Mouse (Mus musculus) olfactory bulb, adult 2 months (tissue): Measurements from ENCODE around the gene Olfr818. TPM values are rescaled to one million over a fixed set of nuclear protein-coding genes. Genes with fewer than 3 reads are reported as not detected.
"Not testable (repeated sequence)": the region's sequence is repeated elsewhere in the genome, so short reads cannot be mapped to it uniquely, and the experiment has no call there.

Experiments
- H3K27ac ChIP-seq: fragments of 200-500 bp; 2 replicates; pipeline ENCODE4 v1.5.1; 2012; ENCODE audit warnings: low read depth, low read length; ENCODE audit not compliant: insufficient read depth
- H3K4me1 ChIP-seq: fragments of 200-500 bp; 2 replicates; pipeline ENCODE4 v1.6.1; 2012; ENCODE audit warnings: low read length; ENCODE audit not compliant: control insufficient read depth, insufficient read depth
- H3K4me3 ChIP-seq: fragments of 200-500 bp; 2 replicates; pipeline ENCODE4 v1.5.1; 2012; ENCODE audit warnings: mild to moderate bottlenecking, low read depth, low read length, moderate library complexity; ENCODE audit not compliant: insufficient read depth
- CTCF ChIP-seq: fragments of 200-500 bp; IDR thresholded peaks from 2 replicates; pipeline ENCODE4 v1.5.1; 2012; ENCODE audit warnings: low read depth, mild to moderate bottlenecking, low read length, moderate library complexity; ENCODE audit not compliant: insufficient read depth
- POLR2A ChIP-seq: fragments of 200-500 bp; IDR thresholded peaks from 2 replicates; pipeline ENCODE4 v1.6.1; 2012; ENCODE audit warnings: mild to moderate bottlenecking, low read depth, low read length, moderate library complexity; ENCODE audit not compliant: insufficient read depth
- WGBS: fragments of 180-500 bp; shearing (Covaris S2); methylation state at CpG from one replicate; pipeline ENCODE4 v1.1.7; 2018; 5-methylcytosine and 5-hydroxymethylcytosine counted together
- polyA plus RNA-seq: library from polyadenylated mRNA; stranded (reverse); fragments of >200 nt; gene quantifications from 2 replicates; pipeline ENCODE4 v1.2.4, GENCODE M21; 2012; ENCODE audit warnings: low replicate concordance; ENCODE audit not compliant: missing spikeins, insufficient read depth, insufficient read length

Olfr818 gene
- not detected in 2 replicates for polyA plus RNA-seq

DNA sequence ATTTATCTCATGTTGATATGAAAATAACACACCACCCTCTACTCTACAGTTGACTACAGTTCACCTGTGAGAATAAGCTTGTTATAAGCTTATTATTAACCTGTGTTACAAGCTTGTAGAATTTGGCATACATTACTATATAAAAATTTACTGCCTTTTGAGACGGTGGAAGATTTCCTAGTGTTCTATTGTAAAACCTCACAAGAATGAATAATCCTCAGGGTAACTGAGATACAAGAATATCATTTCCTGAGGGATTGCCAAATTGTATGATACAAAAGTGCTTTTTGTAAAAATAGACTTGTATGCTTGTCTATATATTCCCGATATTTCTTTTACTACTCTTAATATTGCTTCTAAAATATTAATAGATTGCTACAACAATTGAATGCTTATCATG is at the start of gene Olfr818:
Gene Olfr818, minus strand, starts transcription at position 101 of the 400 bp plus-strand sequence.
- WGBS, result 90% methylated on average over 2 of the region's 2 CpGs
- H3K4me3 ChIP-seq, result no peak within 1 kb of the TSS
- H3K27ac ChIP-seq, result no peak within 1 kb of the TSS
- H3K4me1 ChIP-seq, result no peaks in the 10 kb centered on the region
- no peak for TF ChIP-seq POLR2A
- no peak for TF ChIP-seq CTCF

DNA sequence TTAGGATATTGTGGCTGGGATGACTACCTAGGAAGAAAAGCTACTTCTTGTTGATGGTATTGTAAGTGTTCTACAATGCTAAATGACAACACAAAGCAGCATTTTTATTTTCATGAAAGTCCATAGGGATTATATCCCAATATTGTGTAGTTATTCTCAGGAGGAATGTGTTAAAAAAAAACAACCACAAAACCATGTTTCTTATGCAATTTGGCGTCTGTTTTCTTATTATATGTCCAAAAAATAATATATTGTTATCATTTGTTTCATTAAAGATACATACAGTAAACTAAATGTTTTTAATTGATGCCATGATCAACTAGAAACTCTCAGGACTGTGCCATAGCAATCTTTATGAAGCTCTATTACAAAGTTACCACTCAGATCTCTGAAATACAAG is 36.1 kb upstream of the Olfr818 start, which contains the start of gene Gm10310:
Gene Gm10310, minus strand, starts transcription at position 101 of the 400 bp plus-strand sequence.
- H3K4me3 ChIP-seq, H3K27ac ChIP-seq, H3K4me1 ChIP-seq: not testable (repeated sequence)
- no CpG with 5 or more reads among the region's 1 CpGs for WGBS

DNA sequence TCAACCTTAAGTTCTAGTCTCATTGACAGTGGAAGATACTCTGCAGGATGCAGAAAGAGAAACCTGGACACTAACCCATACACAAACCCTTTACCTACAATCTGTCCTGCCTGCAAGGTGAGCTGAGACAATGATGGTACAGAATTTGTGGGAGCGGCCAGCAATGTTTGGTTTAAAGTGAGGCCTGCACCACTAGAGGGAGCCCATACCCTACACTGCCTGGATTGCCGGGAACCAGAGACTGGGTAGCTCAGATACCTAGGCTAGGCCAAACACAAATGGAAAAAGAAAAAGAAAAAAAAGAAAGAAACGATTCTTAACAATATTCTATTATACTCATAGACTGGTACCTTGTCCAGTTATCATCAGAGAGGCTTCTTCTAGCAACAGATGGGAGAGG is 33.0 kb upstream of the Olfr818 start:
- H3K4me3 ChIP-seq, H3K4me1 ChIP-seq, H3K27ac ChIP-seq: not testable (repeated sequence)
- no CpG with 5 or more reads among the region's 3 CpGs for WGBS

DNA sequence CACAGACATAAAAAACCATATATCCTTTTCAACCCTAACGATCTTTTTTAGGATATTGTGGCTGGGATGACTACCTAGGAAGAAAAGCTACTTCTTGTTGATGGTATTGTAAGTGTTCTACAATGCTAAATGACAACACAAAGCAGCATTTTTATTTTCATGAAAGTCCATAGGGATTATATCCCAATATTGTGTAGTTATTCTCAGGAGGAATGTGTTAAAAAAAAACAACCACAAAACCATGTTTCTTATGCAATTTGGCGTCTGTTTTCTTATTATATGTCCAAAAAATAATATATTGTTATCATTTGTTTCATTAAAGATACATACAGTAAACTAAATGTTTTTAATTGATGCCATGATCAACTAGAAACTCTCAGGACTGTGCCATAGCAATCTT is 27.1 kb upstream of the Olfr818 start, which contains the start of gene Olfr247:
Gene Olfr247, minus strand, starts transcription at position 101 of the 400 bp plus-strand sequence.
- no CpG with 5 or more reads among the region's 2 CpGs for WGBS
- H3K4me3 ChIP-seq, result not testable (repeated sequence)

DNA sequence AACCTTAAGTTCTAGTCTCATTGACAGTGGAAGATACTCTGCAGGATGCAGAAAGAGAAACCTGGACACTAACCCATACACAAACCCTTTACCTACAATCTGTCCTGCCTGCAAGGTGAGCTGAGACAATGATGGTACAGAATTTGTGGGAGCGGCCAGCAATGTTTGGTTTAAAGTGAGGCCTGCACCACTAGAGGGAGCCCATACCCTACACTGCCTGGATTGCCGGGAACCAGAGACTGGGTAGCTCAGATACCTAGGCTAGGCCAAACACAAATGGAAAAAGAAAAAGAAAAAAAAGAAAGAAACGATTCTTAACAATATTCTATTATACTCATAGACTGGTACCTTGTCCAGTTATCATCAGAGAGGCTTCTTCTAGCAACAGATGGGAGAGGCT is 24.1 kb upstream of the Olfr818 start:
- H3K27ac ChIP-seq, H3K4me1 ChIP-seq, H3K4me3 ChIP-seq: not testable (repeated sequence)
- no CpG with 5 or more reads among the region's 3 CpGs for WGBS

More for the DNA sequence above, 27.1 kb upstream of the Olfr818 start, which contains the start of gene Olfr247:
- H3K4me1 ChIP-seq, H3K27ac ChIP-seq: not testable (repeated sequence)

DNA sequence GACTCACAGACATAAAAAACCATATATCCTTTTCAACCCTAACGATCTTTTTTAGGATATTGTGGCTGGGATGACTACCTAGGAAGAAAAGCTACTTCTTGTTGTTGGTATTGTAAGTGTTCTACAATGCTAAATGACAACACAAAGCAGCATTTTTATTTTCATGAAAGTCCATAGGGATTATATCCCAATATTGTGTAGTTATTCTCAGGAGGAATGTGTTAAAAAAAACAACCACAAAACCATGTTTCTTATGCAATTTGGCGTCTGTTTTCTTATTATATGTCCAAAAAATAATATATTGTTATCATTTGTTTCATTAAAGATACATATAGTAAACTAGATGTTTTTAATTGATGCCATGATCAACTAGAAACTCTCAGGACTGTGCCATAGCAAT is 18.3 kb upstream of the Olfr818 start, which contains the start of gene Olfr819:
Gene Olfr819, minus strand, starts transcription at position 101 of the 400 bp plus-strand sequence.
- 80% methylated on average over 2 of the region's 2 CpGs for WGBS
- not testable (repeated sequence) for H3K4me3 ChIP-seq, H3K4me1 ChIP-seq, H3K27ac ChIP-seq

DNA sequence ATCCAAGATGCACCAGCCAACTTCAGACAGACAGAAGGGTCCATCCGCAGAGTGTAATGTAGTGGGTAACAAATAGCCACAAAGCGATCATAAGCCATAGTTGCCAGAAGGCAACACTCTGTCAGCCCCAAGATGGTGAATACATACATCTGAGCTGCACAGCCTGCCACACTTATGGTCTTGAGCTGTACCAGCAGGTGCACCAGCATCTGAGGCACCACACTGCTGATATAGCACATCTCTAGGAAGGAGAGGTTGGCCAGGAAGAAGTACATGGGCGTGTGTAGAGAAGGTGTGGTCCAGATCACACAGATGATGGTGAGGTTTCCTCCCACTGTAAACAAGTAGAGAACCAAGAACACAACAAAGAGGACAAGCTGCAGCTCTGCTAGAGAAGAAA is 17.3 kb upstream of the Olfr818 start:
- not testable (repeated sequence) for H3K4me3 ChIP-seq, H3K27ac ChIP-seq, H3K4me1 ChIP-seq
- 95% methylated on average over 2 of the region's 3 CpGs for WGBS

DNA sequence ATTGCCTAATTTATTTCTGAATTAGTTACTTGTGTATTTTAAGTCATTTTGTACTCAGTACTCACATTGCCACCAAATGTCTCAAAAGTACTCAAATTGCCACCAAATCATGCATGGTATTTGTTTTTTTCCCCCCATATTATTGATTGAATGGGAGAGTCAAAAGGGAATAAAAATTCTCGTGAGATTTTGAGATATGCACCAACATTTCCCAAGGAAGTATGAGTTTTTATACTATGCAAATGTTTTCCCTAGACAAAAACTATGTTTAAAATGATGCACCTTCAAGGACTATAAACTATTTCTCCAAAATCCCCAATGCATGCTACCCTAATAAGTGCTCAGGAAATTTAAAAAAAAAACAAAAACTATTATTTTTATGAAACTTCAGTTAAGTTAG is 33.4 kb downstream of the Olfr818 start, which contains the start of gene Olfr816:
Gene Olfr816, minus strand, starts transcription at position 101 of the 400 bp plus-strand sequence.
- H3K4me1 ChIP-seq, result no peaks in the 10 kb centered on the region
- H3K4me3 ChIP-seq, result no peak within 1 kb of the TSS
- H3K27ac ChIP-seq, result no peak within 1 kb of the TSS
- WGBS, result 63% methylated on average over 1 of the region's 1 CpGs
- TF ChIP-seq CTCF, result no peak
- TF ChIP-seq POLR2A, result no peak

DNA sequence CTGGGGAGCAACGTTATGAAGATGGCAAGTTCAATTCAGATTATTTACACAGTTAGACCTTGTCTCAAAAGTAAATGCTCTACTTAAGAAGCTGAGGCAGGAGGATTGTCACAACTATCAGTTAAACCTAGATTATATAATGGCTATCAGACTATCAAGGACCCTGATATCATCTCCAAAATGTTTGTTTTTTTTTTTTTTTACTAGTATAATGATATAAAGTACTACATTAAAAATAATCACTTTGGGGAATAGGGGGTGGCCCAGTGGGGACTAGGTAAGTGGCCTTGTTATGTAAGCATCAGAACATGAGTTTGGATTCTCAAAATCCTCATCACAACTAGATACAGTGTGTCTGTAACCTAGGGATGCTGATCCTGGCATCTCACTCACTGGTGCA is 43.1 kb downstream of the Olfr818 start, which contains the start of gene Olfr815:
Gene Olfr815, minus strand, starts transcription at position 101 of the 400 bp plus-strand sequence.
- H3K4me3 ChIP-seq, H3K27ac ChIP-seq, H3K4me1 ChIP-seq: not testable (repeated sequence)
- WGBS, result 71% methylated on average over 1 of the region's 1 CpGs

Other genes with a start within 250 kb of the Olfr818 start
- gene Olfr804, start 245.9 kb downstream of the Olfr818 start, polyA plus RNA-seq, result not detected in 2 replicates
- gene Olfr805, start 219.7 kb downstream of the Olfr818 start, polyA plus RNA-seq, result not detected in 2 replicates
- not detected in 2 replicates for gene Olfr806, start 207.2 kb downstream of the Olfr818 start, polyA plus RNA-seq
- not detected in 2 replicates for gene Olfr807, start 191.3 kb downstream of the Olfr818 start, polyA plus RNA-seq
- gene Olfr808, start 183.6 kb downstream of the Olfr818 start, polyA plus RNA-seq, result not detected in 2 replicates
- not detected in 2 replicates for gene Olfr809, start 174.5 kb downstream of the Olfr818 start, polyA plus RNA-seq
- not detected in 2 replicates for gene Olfr810, start 154.2 kb downstream of the Olfr818 start, polyA plus RNA-seq
- not detected in 2 replicates for gene Olfr811, start 144.7 kb downstream of the Olfr818 start, polyA plus RNA-seq
- gene Olfr812, start 103.0 kb downstream of the Olfr818 start, polyA plus RNA-seq, result not detected in 2 replicates
- gene Olfr813, start 93.7 kb downstream of the Olfr818 start, polyA plus RNA-seq, result not detected in 2 replicates
- not detected in 2 replicates for gene Olfr814, start 69.2 kb downstream of the Olfr818 start, polyA plus RNA-seq
- gene Olfr815, start 43.2 kb downstream of the Olfr818 start, polyA plus RNA-seq, result not detected in 2 replicates
- not detected in 2 replicates for gene Olfr816, start 33.5 kb downstream of the Olfr818 start, polyA plus RNA-seq
- not detected in 2 replicates for gene Olfr819, start 18.2 kb upstream of the Olfr818 start, polyA plus RNA-seq
- gene Olfr247, start 27.0 kb upstream of the Olfr818 start, polyA plus RNA-seq, result not detected in 2 replicates
- not detected in 2 replicates for gene Gm10310, start 36.0 kb upstream of the Olfr818 start, polyA plus RNA-seq
- gene Olfr820, start 63.5 kb upstream of the Olfr818 start, polyA plus RNA-seq, result not detected in 2 replicates
- gene Olfr821, start 81.2 kb upstream of the Olfr818 start, polyA plus RNA-seq, result not detected in 2 replicates
- not detected in 2 replicates for gene Olfr822, start 122.1 kb upstream of the Olfr818 start, polyA plus RNA-seq
- gene Olfr823, start 166.3 kb upstream of the Olfr818 start, polyA plus RNA-seq, result not detected in 2 replicates
- gene Olfr824, start 180.9 kb upstream of the Olfr818 start, polyA plus RNA-seq, result not detected in 2 replicates
- not detected in 2 replicates for gene Olfr825, start 217.7 kb upstream of the Olfr818 start, polyA plus RNA-seq
- not detected in 2 replicates for gene Olfr826, start 235.1 kb upstream of the Olfr818 start, polyA plus RNA-seq